Comparison of ENCODE assay signal across 29 mouse cellular contexts in the genomic region with DNA sequence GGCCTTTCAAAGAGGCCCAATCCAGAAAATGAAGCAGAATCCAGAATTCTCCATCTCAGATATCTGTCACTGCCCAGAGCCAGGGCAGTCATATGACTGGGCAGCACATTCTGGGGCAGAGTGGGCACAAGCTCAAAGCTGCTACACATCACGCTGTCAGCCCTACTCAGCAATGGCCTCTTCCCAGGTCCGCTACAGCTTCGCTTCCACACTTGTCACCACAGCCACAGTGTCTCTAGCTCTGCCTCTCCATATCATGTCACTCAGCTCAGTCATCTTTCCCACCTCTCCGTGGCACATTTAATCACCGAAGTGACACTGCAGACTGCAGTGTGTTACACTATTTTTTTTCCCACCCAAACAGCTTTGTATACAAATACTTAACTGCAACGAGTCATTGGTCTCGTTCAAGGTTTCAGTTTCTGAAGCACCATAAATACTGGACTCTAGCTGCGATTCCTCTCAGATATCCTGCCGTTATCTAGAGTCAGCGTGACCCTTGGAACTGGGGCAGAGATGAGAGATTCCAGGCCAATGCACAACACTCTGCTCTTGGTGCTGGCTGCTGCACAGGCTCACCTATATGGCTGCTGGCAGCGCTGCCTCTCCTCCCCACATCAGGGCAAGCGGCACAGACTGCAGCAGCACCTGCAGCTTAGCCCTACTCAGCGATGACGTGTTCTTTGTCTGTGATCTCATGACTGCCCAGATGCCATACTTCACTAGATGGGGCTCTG. TPM values are rescaled to one million over a fixed set of nuclear protein-coding genes. Genes with fewer than 3 reads are reported as not detected.
DNase-seq lines count a peak whose midpoint lies in the region; ATAC-seq and TF ChIP-seq lines count a peak whose summit lies in the region.
"Had no signal": no experiment of that assay in that cellular context is flagged by ENCODE, and none has a peak within 500 bp of the region (broad histone marks: within the 10 kb centered on the region; RNA-seq: fewer than 3 reads in every experiment).

No protein-coding gene starts in this region.

- peaks cover 10% of the 10 kb centered on the region; the same call in 1 of the 2 replicates for H3K9me3 ChIP-seq in megakaryocyte, embryonic 14.5 days
- H3K9me3 ChIP-seq in kidney, embryonic 14.5 days (ENCODE audit: control insufficient read depth, low read length) = peaks cover 4% of the 10 kb centered on the region; the same call in 1 of the 2 replicates
- H3K9me3 ChIP-seq: limb, embryonic 12.5 days had no signal

- no peaks in the 10 kb centered on the region for H3K27me3 ChIP-seq in megakaryocyte, embryonic 14.5 days (replicated peaks)
- H3K27me3 ChIP-seq in liver, adult 2 months (ENCODE audit: control insufficient read depth, insufficient read depth, low read length) = no peaks in the 10 kb centered on the region
- no peaks in the 10 kb centered on the region for H3K27me3 ChIP-seq in small intestine, adult 2 months (ENCODE audit: control insufficient read depth, insufficient read depth, low read length)
- H3K27me3 ChIP-seq in kidney, embryonic 14.5 days (ENCODE audit: control insufficient read depth, insufficient read depth, low read length) = no peaks in the 10 kb centered on the region
- H3K27me3 ChIP-seq: CH12.LX; heart, embryonic 12.5 days; limb, embryonic 12.5 days had no signal

- intact Hi-C loops in gastrocnemius, adult 2 months (cut with DNase I) = no loop called here

- WGBS in liver, adult 2 months = 26% methylated on average over 14 of the region's 14 CpGs
- WGBS in small intestine, adult 2 months = 39% methylated on average over 14 of the region's 14 CpGs
- 92% methylated on average over 14 of the region's 14 CpGs for WGBS in kidney, embryonic 14.5 days

- no peak overlapping the region for H3K27ac ChIP-seq in gastrocnemius, adult 2 months
- peak overlapping the region; percentile 67 for H3K27ac ChIP-seq in liver, adult 2 months (replicated peaks; ENCODE audit: insufficient read depth, low read depth, low read length)
- peak overlapping the region; percentile 57 for H3K27ac ChIP-seq in small intestine, adult 2 months (ENCODE audit: insufficient read depth, low read depth, low read length)
- no peak overlapping the region for H3K27ac ChIP-seq in kidney, embryonic 14.5 days (ENCODE audit: low read depth, low read length)
- H3K27ac ChIP-seq: limb, embryonic 12.5 days had no signal

- H3K4me1 ChIP-seq in megakaryocyte, embryonic 14.5 days = no peaks in the 10 kb centered on the region
- peaks cover 8% of the 10 kb centered on the region for H3K4me1 ChIP-seq in liver, adult 2 months (ENCODE audit: control insufficient read depth, insufficient read depth, low read length)
- peaks cover 16% of the 10 kb centered on the region for H3K4me1 ChIP-seq in small intestine, adult 2 months (ENCODE audit: control insufficient read depth, insufficient read depth, insufficient read length, low read length)
- no peaks in the 10 kb centered on the region for H3K4me1 ChIP-seq in kidney, embryonic 14.5 days (ENCODE audit: control insufficient read depth, insufficient read depth, low read length)
- H3K4me1 ChIP-seq: heart, embryonic 12.5 days; limb, embryonic 12.5 days had no signal

- TF ChIP-seq CTCF in gastrocnemius, adult 2 months (IDR thresholded peaks at IDR 0.05) = no peak
- TF ChIP-seq CTCF in liver, adult 2 months (IDR thresholded peaks at IDR 0.05; ENCODE audit: low read depth, low read length) = no peak
- no peak for TF ChIP-seq CTCF in small intestine, adult 2 months (IDR thresholded peaks at IDR 0.05; ENCODE audit: extremely low read depth, insufficient read length, insufficient replicate concordance, low read depth, low read length)

- no peak for ATAC-seq in megakaryocyte, adult 5-6 weeks (ENCODE audit: poor library complexity, severe bottlenecking)
- no peak; the same call in 1 of the 2 replicates for ATAC-seq in kidney, embryonic 14.5 days (ENCODE audit: low FRiP score, low TSS enrichment)
- ATAC-seq: forebrain, embryonic 16.5 days; inflammation-experienced regulatory T-cells, adult 6 months; lung, postnatal 0 days had no signal

- H3K79me2 ChIP-seq in liver, adult 2 months (ENCODE audit: control insufficient read depth, insufficient read depth, low read length) = no peaks in the 10 kb centered on the region

- DNase-seq in gastrocnemius, adult 2 months = no peak
- no peak for DNase-seq in gastrocnemius, adult 18-20 months (ENCODE audit: low spot score)
- DNase-seq in liver, adult 2 months (ENCODE audit: extremely low read depth, low read depth, low spot score) = peak; percentile 91
- DNase-seq in cerebellum, postnatal 10 days = no peak
- DNase-seq: adrenal gland, adult 2 months; cerebellum, adult 11 months; cerebellum, postnatal 25 days; gastrocnemius, postnatal 14 days; kidney, postnatal 14 days; right cerebral cortex, postnatal 25 days; thymus, postnatal 4 days had no signal

- peak overlapping the region; percentile 2; the same call in 1 of the 2 replicates for H3K4me3 ChIP-seq in gastrocnemius, adult 2 months
- peak overlapping the region; percentile 34 for H3K4me3 ChIP-seq in megakaryocyte, embryonic 14.5 days (replicated peaks)
- H3K4me3 ChIP-seq in liver, adult 2 months (ENCODE audit: insufficient read depth, low read depth, low read length) = peak overlapping the region; percentile 13
- H3K4me3 ChIP-seq in small intestine, adult 2 months (ENCODE audit: low read depth, low read length) = no peak overlapping the region
- no peak overlapping the region for H3K4me3 ChIP-seq in kidney, embryonic 14.5 days (ENCODE audit: low read length)
- H3K4me3 ChIP-seq: heart, embryonic 12.5 days; limb, embryonic 12.5 days had no signal

- H3K36me3 ChIP-seq in megakaryocyte, embryonic 14.5 days (replicated peaks; ENCODE audit: low read length) = peaks cover 58% of the 10 kb centered on the region
- H3K36me3 ChIP-seq in liver, adult 2 months (ENCODE audit: control insufficient read depth, insufficient read depth, low read length) = peaks cover 13% of the 10 kb centered on the region
- peaks cover 18% of the 10 kb centered on the region for H3K36me3 ChIP-seq in small intestine, adult 2 months (ENCODE audit: control insufficient read depth, insufficient read depth, low read length)
- peaks cover 30% of the 10 kb centered on the region; the same call in 1 of the 2 replicates for H3K36me3 ChIP-seq in kidney, embryonic 14.5 days (ENCODE audit: control insufficient read depth, insufficient read depth, low read length)

- no peak for TF ChIP-seq POLR2A in liver, adult 2 months (IDR thresholded peaks at IDR 0.05; ENCODE audit: extremely low read depth, insufficient read depth, low read length)
- TF ChIP-seq POLR2A in small intestine, adult 2 months (IDR thresholded peaks at IDR 0.05; ENCODE audit: low read depth, low read length) = no peak

- peak overlapping the region; percentile 7; the same call in 1 of the 2 replicates for H3K9ac ChIP-seq in liver, adult 2 months (ENCODE audit: low read depth, low read length)
- H3K9ac ChIP-seq in kidney, embryonic 14.5 days (ENCODE audit: low read depth, low read length) = no peak overlapping the region
- H3K9ac ChIP-seq: heart, embryonic 12.5 days; limb, embryonic 12.5 days had no signal

- no peak overlapping the region for H3K4me2 ChIP-seq in kidney, embryonic 14.5 days (replicated peaks; ENCODE audit: low read depth, low read length)
- H3K4me2 ChIP-seq: heart, embryonic 12.5 days; limb, embryonic 12.5 days had no signal

RNA-seq across cellular contexts. Expression of a gene that starts 11.7 kb away (rescaled TPM):
- 1 to 10 TPM; 1.1 to 1.7 TPM for total RNA-seq in gastrocnemius, adult 2 months (2021)
- total RNA-seq in gastrocnemius, adult 18-20 months (2021) = 1 to 10 TPM; 1.7 to 2.3 TPM
- polyA plus RNA-seq in megakaryocyte, embryonic 14.5 days (2012; ENCODE audit: insufficient read depth, low replicate concordance) = 10.5 and 40.8 TPM in 2 replicates
- 64.5 and 75.2 TPM in 2 replicates for total RNA-seq in megakaryocyte, adult 5-6 weeks (2015)
- total RNA-seq in megakaryocyte, adult 5-6 weeks (2017) = 38.2 and 42.1 TPM in 2 replicates
- 91.3 and 95.4 TPM in 2 replicates for total RNA-seq in liver, adult 2 months (2014; rRNA removed)
- 87.1 and 89.7 TPM in 2 replicates for polyA plus RNA-seq in liver, adult 2 months (2012; rRNA removed)
- 24.1 and 54.7 TPM in 2 replicates for polyA plus RNA-seq in small intestine, adult 2 months (2012; rRNA removed)
- polyA plus RNA-seq in kidney, embryonic 14.5 days (2014; fragmentation: Nextera tagmentation; extraction: Ambion mirVana) = 73.6 and 80.8 TPM in 2 replicates

RNA-seq across cellular contexts. Expression of a gene that starts 34.3 kb away (rescaled TPM):
- total RNA-seq in gastrocnemius, adult 2 months (2021) = not detected
- total RNA-seq in gastrocnemius, adult 18-20 months (2021) = not detected
- polyA plus RNA-seq in megakaryocyte, embryonic 14.5 days (2012; ENCODE audit: insufficient read depth, low replicate concordance) = not detected in 2 replicates
- not detected in 2 replicates for total RNA-seq in megakaryocyte, adult 5-6 weeks (2015)
- total RNA-seq in megakaryocyte, adult 5-6 weeks (2017) = not detected in 2 replicates
- total RNA-seq in liver, adult 2 months (2014; rRNA removed) = not detected in 2 replicates
- not detected in 2 replicates for polyA plus RNA-seq in liver, adult 2 months (2012; rRNA removed)
- polyA plus RNA-seq in small intestine, adult 2 months (2012; rRNA removed) = not detected in 2 replicates
- 0.17 TPM in 1 of 2 replicates, not detected in the other for polyA plus RNA-seq in kidney, embryonic 14.5 days (2014; fragmentation: Nextera tagmentation; extraction: Ambion mirVana)
- total RNA-seq: adrenal gland, adult 2 months; CH12.LX; gastrocnemius, postnatal 14 days; layer of hippocampus, adult 8-10 months; left cerebral cortex, adult 18-20 months; megakaryocyte progenitor cell, adult 5-6 weeks; midbrain, postnatal 0 days had no signal
- polyA plus RNA-seq: adrenal gland, adult 2 months; brain, embryonic 14.5 days; forebrain, embryonic 16.5 days; heart, embryonic 12.5 days; hindbrain, embryonic 11.5 days; inflammation-experienced regulatory T-cells, adult 6 months; limb, embryonic 12.5 days; lung, postnatal 0 days; midbrain, postnatal 0 days; neural tube, embryonic 11.5 days had no signal

RNA-seq across cellular contexts. Expression of a gene that starts 59.0 kb away (rescaled TPM):
- not detected for total RNA-seq in gastrocnemius, adult 2 months (2021)
- not detected for total RNA-seq in gastrocnemius, adult 18-20 months (2021)
- polyA plus RNA-seq in megakaryocyte, embryonic 14.5 days (2012; ENCODE audit: insufficient read depth, low replicate concordance) = not detected in 2 replicates
- not detected in 2 replicates for total RNA-seq in megakaryocyte, adult 5-6 weeks (2015)
- total RNA-seq in megakaryocyte, adult 5-6 weeks (2017) = not detected in 2 replicates
- total RNA-seq in liver, adult 2 months (2014; rRNA removed) = not detected in 2 replicates
- not detected in 2 replicates for polyA plus RNA-seq in liver, adult 2 months (2012; rRNA removed)
- not detected in 2 replicates for polyA plus RNA-seq in small intestine, adult 2 months (2012; rRNA removed)
- polyA plus RNA-seq in kidney, embryonic 14.5 days (2014; fragmentation: Nextera tagmentation; extraction: Ambion mirVana) = not detected in 2 replicates
- total RNA-seq: adrenal gland, adult 2 months; CH12.LX; gastrocnemius, postnatal 14 days; layer of hippocampus, adult 8-10 months; left cerebral cortex, adult 18-20 months; megakaryocyte progenitor cell, adult 5-6 weeks; midbrain, postnatal 0 days had no signal
- polyA plus RNA-seq: adrenal gland, adult 2 months; brain, embryonic 14.5 days; forebrain, embryonic 16.5 days; heart, embryonic 12.5 days; hindbrain, embryonic 11.5 days; inflammation-experienced regulatory T-cells, adult 6 months; limb, embryonic 12.5 days; lung, postnatal 0 days; midbrain, postnatal 0 days; neural tube, embryonic 11.5 days; testis, adult 2 months had no signal

Comparison
In these comparisons a context has a peak if more than half of its experiments do, and no peak if none do; other contexts are left out.
1. H3K27ac ChIP-seq: peak in liver, adult 2 months (single experiment) and small intestine, adult 2 months (single experiment); none in gastrocnemius, adult 2 months (single experiment) and kidney, embryonic 14.5 days (single experiment).
2. H3K4me3 ChIP-seq: peak in gastrocnemius, adult 2 months (single experiment), megakaryocyte, embryonic 14.5 days (single experiment) and liver, adult 2 months (single experiment); none in small intestine, adult 2 months (single experiment) and kidney, embryonic 14.5 days (single experiment).
3. RNA of a gene that starts 11.7 kb away (total RNA-seq): 91.3 to 95.4 TPM in liver, adult 2 months and 38.2 to 75.2 TPM in megakaryocyte, adult 5-6 weeks; 1.7 to 2.3 TPM in gastrocnemius, adult 18-20 months and 1.1 to 1.7 TPM in gastrocnemius, adult 2 months; every median in the first group is over 10 times any median in the second.